Comparison of ENCODE assay signal across 8 mouse cellular contexts in the genomic region with DNA sequence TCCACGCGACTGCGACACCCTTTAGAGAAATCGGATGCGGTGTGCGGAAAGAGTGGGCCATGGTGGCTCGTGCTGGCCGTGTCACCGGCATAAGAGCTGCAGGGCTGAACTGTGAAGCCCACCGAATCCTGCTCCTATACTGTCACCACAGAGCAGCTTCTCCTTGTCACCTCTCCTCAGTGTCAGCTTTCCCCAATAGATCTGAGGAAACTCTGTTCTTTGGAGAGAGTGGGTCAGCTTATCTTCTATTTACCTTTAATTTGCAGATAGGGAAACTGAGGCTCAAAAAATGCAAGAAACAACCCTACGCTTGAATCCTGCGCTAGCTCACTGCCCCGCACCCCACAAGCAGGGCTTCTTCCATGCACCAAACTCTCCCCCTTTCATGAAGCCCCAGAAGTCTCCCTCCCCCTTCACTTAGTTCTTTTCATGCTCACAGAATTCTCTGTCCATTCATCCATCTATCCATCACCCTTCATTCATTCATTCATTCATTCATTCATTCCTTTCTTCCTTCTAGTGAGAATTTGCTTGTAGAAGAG. TPM values are rescaled to one million over a fixed set of nuclear protein-coding genes. Genes with fewer than 3 reads are reported as not detected.
A peak's percentile ranks its signal among the peaks of the same experiment; 100 is the strongest.
DNase-seq lines count a peak whose midpoint lies in the region; ATAC-seq and TF ChIP-seq lines count a peak whose summit lies in the region.

No protein-coding gene starts in this region.

- peak overlapping the region; percentile 77 for H3K4me2 ChIP-seq in limb, embryonic 11.5 days (ENCODE audit: low read depth, severe bottlenecking)

- DNase-seq in limb, embryonic 11.5 days (ENCODE audit: low spot score): no peak
- no peak for DNase-seq in left cerebral cortex, adult 8-10 months (ENCODE audit: low spot score in 2 of 2)
- DNase-seq in adrenal gland, postnatal 14 days: no peak
- no peak for DNase-seq in cerebellum, adult 11 months

- TF ChIP-seq CTCF in embryonic fibroblast, embryonic 13.5 days (IDR thresholded peaks at IDR 0.05; ENCODE audit: borderline replicate concordance, insufficient read depth, low read length): no peak
- no peak for TF ChIP-seq CTCF in olfactory bulb, adult 2 months (IDR thresholded peaks at IDR 0.05; ENCODE audit: insufficient read depth, low read depth, low read length)

- no peak overlapping the region for H3K27ac ChIP-seq in embryonic fibroblast, embryonic 13.5 days (ENCODE audit: insufficient read depth, low read length)
- H3K27ac ChIP-seq in limb, embryonic 11.5 days (replicated peaks; ENCODE audit: low read depth, low read length): peak overlapping the region; percentile 88
- H3K27ac ChIP-seq in olfactory bulb, adult 2 months (ENCODE audit: insufficient read depth, low read depth, low read length): peak overlapping the region; percentile 99

- H3K4me3 ChIP-seq in megakaryocyte, embryonic 14.5 days (replicated peaks): peak overlapping the region; percentile 92
- peak overlapping the region; percentile 45 for H3K4me3 ChIP-seq in embryonic fibroblast, embryonic 13.5 days (ENCODE audit: insufficient read depth, low read length)
- H3K4me3 ChIP-seq in limb, embryonic 11.5 days (ENCODE audit: low read depth, low read length): peak overlapping the region; percentile 86
- peak overlapping the region; percentile 98 for H3K4me3 ChIP-seq in olfactory bulb, adult 2 months (ENCODE audit: insufficient read depth, low read depth, low read length)

- peak overlapping the region; percentile 95 for H3K9ac ChIP-seq in limb, embryonic 11.5 days (ENCODE audit: low read length)

- no peaks in the 10 kb centered on the region for H3K36me3 ChIP-seq in megakaryocyte, embryonic 14.5 days (replicated peaks; ENCODE audit: low read length)
- H3K36me3 ChIP-seq in limb, embryonic 11.5 days (ENCODE audit: control insufficient read depth, insufficient read depth, low read length): no peaks in the 10 kb centered on the region

- H3K27me3 ChIP-seq in megakaryocyte, embryonic 14.5 days (replicated peaks): peaks cover 5% of the 10 kb centered on the region
- no peaks in the 10 kb centered on the region for H3K27me3 ChIP-seq in limb, embryonic 11.5 days (ENCODE audit: control insufficient read depth, insufficient read depth, low read length)

- no peak for ATAC-seq in megakaryocyte, adult 5-6 weeks (ENCODE audit: poor library complexity, severe bottlenecking)
- 0 out of 2 replicates have a peak, but pooled peaks have one; percentile 10 for ATAC-seq in limb, embryonic 11.5 days (ENCODE audit: insufficient number of reproducible peaks, low FRiP score, low TSS enrichment, low read depth)

- peaks cover 9% of the 10 kb centered on the region; the same call in 1 of the 2 replicates for H3K9me3 ChIP-seq in megakaryocyte, embryonic 14.5 days
- H3K9me3 ChIP-seq in limb, embryonic 11.5 days (ENCODE audit: control insufficient read depth, low read length): no peaks in the 10 kb centered on the region; the same call in 1 of the 2 replicates

- H3K4me1 ChIP-seq in megakaryocyte, embryonic 14.5 days: peaks cover 28% of the 10 kb centered on the region
- peaks cover 6% of the 10 kb centered on the region; the same call in 1 of the 2 replicates for H3K4me1 ChIP-seq in embryonic fibroblast, embryonic 13.5 days (ENCODE audit: control insufficient read depth, insufficient read depth, low read length)
- H3K4me1 ChIP-seq in limb, embryonic 11.5 days (ENCODE audit: control insufficient read depth, insufficient read depth, low read length): 0 out of 2 replicates have a peak, but pooled peaks cover 3% of the 10 kb centered on the region
- H3K4me1 ChIP-seq in olfactory bulb, adult 2 months (ENCODE audit: control insufficient read depth, insufficient read depth, low read length): peaks cover 5% of the 10 kb centered on the region; the same call in 1 of the 2 replicates

- no peak; the same call in 1 of the 2 replicates for TF ChIP-seq POLR2A in embryonic fibroblast, embryonic 13.5 days (IDR thresholded peaks at IDR 0.05; ENCODE audit: low read depth, low read length)
- no peak for TF ChIP-seq POLR2A in olfactory bulb, adult 2 months (IDR thresholded peaks at IDR 0.05; ENCODE audit: insufficient read depth, low read depth, low read length)

- 9% methylated on average over 13 of the region's 13 CpGs for WGBS in limb, embryonic 11.5 days
- WGBS in olfactory bulb, adult 2 months: 8% methylated on average over 13 of the region's 13 CpGs

RNA-seq across cellular contexts. Expression of a gene that starts 0.4 kb away (rescaled TPM):
- polyA plus RNA-seq in megakaryocyte, embryonic 14.5 days (2012; ENCODE audit: insufficient read depth, low replicate concordance): 3.2 and 4.8 TPM in 2 replicates
- total RNA-seq in megakaryocyte, adult 5-6 weeks (2015): 152 and 157 TPM in 2 replicates
- 102 and 128 TPM in 2 replicates for total RNA-seq in megakaryocyte, adult 5-6 weeks (2017)
- polyA plus RNA-seq in embryonic fibroblast, embryonic 13.5 days (2011; ENCODE audit: insufficient read length, low read depth, missing spikeins): 103 and 119 TPM in 2 replicates
- 47.2 and 51.7 TPM in 2 replicates for polyA plus RNA-seq in limb, embryonic 11.5 days (2014; fragmentation: Nextera tagmentation; extraction: Ambion mirVana)
- polyA plus RNA-seq in olfactory bulb, adult 2 months (2012; ENCODE audit: insufficient read depth, insufficient read length, low replicate concordance, missing spikeins): 223 TPM in 1 of 2 replicates, not detected in the other
- 100 to 1,000 TPM; 213 to 277 (median 242) TPM for total RNA-seq in left cerebral cortex, adult 8-10 months (2022)
- 128 and 133 TPM in 2 replicates for total RNA-seq in adrenal gland, postnatal 14 days (2021)

RNA-seq across cellular contexts. Expression of a gene that starts 26.0 kb away (rescaled TPM):
- polyA plus RNA-seq in megakaryocyte, embryonic 14.5 days (2012; ENCODE audit: insufficient read depth, low replicate concordance): 5.4 and 16.7 TPM in 2 replicates
- total RNA-seq in megakaryocyte, adult 5-6 weeks (2015): 34.0 and 38.7 TPM in 2 replicates
- 31.5 and 40.0 TPM in 2 replicates for total RNA-seq in megakaryocyte, adult 5-6 weeks (2017)
- polyA plus RNA-seq in embryonic fibroblast, embryonic 13.5 days (2011; ENCODE audit: insufficient read length, low read depth, missing spikeins): 77.0 and 90.7 TPM in 2 replicates
- polyA plus RNA-seq in limb, embryonic 11.5 days (2014; fragmentation: Nextera tagmentation; extraction: Ambion mirVana): 75.7 and 79.4 TPM in 2 replicates
- not detected in 2 replicates for polyA plus RNA-seq in olfactory bulb, adult 2 months (2012; ENCODE audit: insufficient read depth, insufficient read length, low replicate concordance, missing spikeins)
- total RNA-seq in left cerebral cortex, adult 8-10 months (2022): 10 to 100 TPM; 40.4 to 57.3 (median 48.1) TPM
- total RNA-seq in adrenal gland, postnatal 14 days (2021): 37.5 and 46.1 TPM in 2 replicates

RNA-seq across cellular contexts. Expression of a gene that starts 57.4 kb away (rescaled TPM):
- polyA plus RNA-seq in megakaryocyte, embryonic 14.5 days (2012; ENCODE audit: insufficient read depth, low replicate concordance): 7.3 and 10.8 TPM in 2 replicates
- total RNA-seq in megakaryocyte, adult 5-6 weeks (2015): 68.2 and 73.0 TPM in 2 replicates
- 152 and 158 TPM in 2 replicates for total RNA-seq in megakaryocyte, adult 5-6 weeks (2017)
- polyA plus RNA-seq in embryonic fibroblast, embryonic 13.5 days (2011; ENCODE audit: insufficient read length, low read depth, missing spikeins): 197 and 211 TPM in 2 replicates
- polyA plus RNA-seq in limb, embryonic 11.5 days (2014; fragmentation: Nextera tagmentation; extraction: Ambion mirVana): 19.8 and 33.0 TPM in 2 replicates
- not detected in 2 replicates for polyA plus RNA-seq in olfactory bulb, adult 2 months (2012; ENCODE audit: insufficient read depth, insufficient read length, low replicate concordance, missing spikeins)
- total RNA-seq in left cerebral cortex, adult 8-10 months (2022): 100 to 1,000 TPM in 1 of 4 experiments, 10 to 100 TPM in 3; 89.3 to 101 (median 94.8) TPM
- total RNA-seq in adrenal gland, postnatal 14 days (2021): 95.0 and 96.7 TPM in 2 replicates

Comparison
In these comparisons a context has a peak if more than half of its experiments do, and no peak if none do; other contexts are left out.
1. H3K4me3 ChIP-seq: peak in every context shown above with its lines; median percentile 98 in olfactory bulb, adult 2 months; 92 in megakaryocyte, embryonic 14.5 days; 86 in limb, embryonic 11.5 days; 45 in embryonic fibroblast, embryonic 13.5 days.